Mouse (Mus musculus): Measurements from ENCODE around the gene Ptgis. TPM values are rescaled to one million over a fixed set of nuclear protein-coding genes. Genes with fewer than 3 reads are reported as not detected.

Ptgis gene
- polyA plus RNA-seq, 1 experiment from 2014 or later, result 4.2 TPM

GRCm38 (mm10) chr2:167144439-167145307 is 95.7 kb downstream of the Ptgis start:
- Histone ChIP-seq H3K9me3 (ENCODE audit: control insufficient read depth, low read length) (no peaks in the 10 kb centered on the region), H3K27me3 (replicated peaks; ENCODE audit: control insufficient read depth, insufficient read depth, low read length) (no peaks in the 10 kb centered on the region), H3K4me1 (ENCODE audit: control insufficient read depth, insufficient read depth, low read depth, low read length) (peaks cover 10% of the 10 kb centered on the region), H3K4me2 (ENCODE audit: low read length) (no peak overlapping the region), H3K9ac (ENCODE audit: low read depth, low read length) (no peak overlapping the region), H3K4me3 (ENCODE audit: low read length) (no peak overlapping the region), H3K36me3 (ENCODE audit: control insufficient read depth, insufficient read depth, low read length) (no peaks in the 10 kb centered on the region), H3K27ac (ENCODE audit: low read depth, low read length) (no peak overlapping the region)
- WGBS, result 14% methylated on average over 14 of the region's 14 CpGs
- no peak for ATAC-seq

- 54% methylated on average over 2 of the region's 2 CpGs for WGBS
- ATAC-seq, result no peak
Measured at GRCm38 (mm10) chr2:167143914-167144313, 96.5 kb downstream of the Ptgis start.

GRCm38 (mm10) chr2:167142282-167142681 is 98.1 kb downstream of the Ptgis start:
- no peak overlapping the region for H3K9ac ChIP-seq (ENCODE audit: low read depth, low read length)
- H3K27me3 ChIP-seq (replicated peaks; ENCODE audit: control insufficient read depth, insufficient read depth, low read length), result no peaks in the 10 kb centered on the region
- no peak overlapping the region for H3K4me3 ChIP-seq (ENCODE audit: low read length)
- WGBS, result 97% methylated on average over 3 of the region's 3 CpGs
- no peak for ATAC-seq
- H3K27ac ChIP-seq (ENCODE audit: low read depth, low read length), result no peak overlapping the region
- H3K4me1 ChIP-seq (ENCODE audit: control insufficient read depth, insufficient read depth, low read depth, low read length), result peaks cover 10% of the 10 kb centered on the region
- no peak overlapping the region for H3K4me2 ChIP-seq (ENCODE audit: low read length)
- H3K9me3 ChIP-seq (ENCODE audit: control insufficient read depth, low read length), result no peaks in the 10 kb centered on the region
- no peaks in the 10 kb centered on the region for H3K36me3 ChIP-seq (ENCODE audit: control insufficient read depth, insufficient read depth, low read length)

More at GRCm38 (mm10) chr2:167143914-167144313, 96.5 kb downstream of the Ptgis start:
- Histone ChIP-seq H3K27me3 (replicated peaks; ENCODE audit: control insufficient read depth, insufficient read depth, low read length) (no peaks in the 10 kb centered on the region), H3K4me1 (ENCODE audit: control insufficient read depth, insufficient read depth, low read depth, low read length) (peaks cover 10% of the 10 kb centered on the region), H3K9ac (ENCODE audit: low read depth, low read length) (no peak overlapping the region), H3K4me2 (ENCODE audit: low read length) (no peak overlapping the region), H3K36me3 (ENCODE audit: control insufficient read depth, insufficient read depth, low read length) (no peaks in the 10 kb centered on the region), H3K4me3 (ENCODE audit: low read length) (no peak overlapping the region), H3K27ac (ENCODE audit: low read depth, low read length) (no peak overlapping the region), H3K9me3 (ENCODE audit: control insufficient read depth, low read length) (no peaks in the 10 kb centered on the region)

GRCm38 (mm10) chr2:167141810-167142209 is 98.6 kb downstream of the Ptgis start:
- WGBS, result 79% methylated on average over 4 of the region's 4 CpGs
- ATAC-seq, result no peak
- H3K4me2 ChIP-seq (ENCODE audit: low read length), result no peak overlapping the region
- no peak overlapping the region for H3K27ac ChIP-seq (ENCODE audit: low read depth, low read length)
- H3K4me3 ChIP-seq (ENCODE audit: low read length), result no peak overlapping the region
- H3K27me3 ChIP-seq (replicated peaks; ENCODE audit: control insufficient read depth, insufficient read depth, low read length), result no peaks in the 10 kb centered on the region
- no peak overlapping the region for H3K9ac ChIP-seq (ENCODE audit: low read depth, low read length)
- H3K36me3 ChIP-seq (ENCODE audit: control insufficient read depth, insufficient read depth, low read length), result no peaks in the 10 kb centered on the region
- H3K4me1 ChIP-seq (ENCODE audit: control insufficient read depth, insufficient read depth, low read depth, low read length), result peaks cover 14% of the 10 kb centered on the region
- H3K9me3 ChIP-seq (ENCODE audit: control insufficient read depth, low read length), result no peaks in the 10 kb centered on the region

Other genes with a start within 250 kb of the Ptgis start
- 104 and 113 TPM in 2 replicates for gene Stau1, start 244.3 kb downstream of the Ptgis start, polyA plus RNA-seq (2015; fragmentation: Nextera tagmentation; extraction: Ambion mirVana)
- gene Ddx27, start 225.4 kb downstream of the Ptgis start, polyA plus RNA-seq (2015; fragmentation: Nextera tagmentation; extraction: Ambion mirVana), result 34.9 and 38.1 TPM in 2 replicates
- 6.8 and 7.6 TPM in 2 replicates for gene Znfx1, start 177.6 kb downstream of the Ptgis start, polyA plus RNA-seq (2015; fragmentation: Nextera tagmentation; extraction: Ambion mirVana)
- gene Kcnb1, start 50.4 kb downstream of the Ptgis start, polyA plus RNA-seq (2015; fragmentation: Nextera tagmentation; extraction: Ambion mirVana), result 3.2 TPM in 2 replicates
- gene B4galt5, start 108.6 kb upstream of the Ptgis start, polyA plus RNA-seq (2015; fragmentation: Nextera tagmentation; extraction: Ambion mirVana), result 19.7 and 22.6 TPM in 2 replicates
- gene Slc9a8, start 181.1 kb upstream of the Ptgis start, polyA plus RNA-seq (2015; fragmentation: Nextera tagmentation; extraction: Ambion mirVana), result 18.7 and 19.9 TPM in 2 replicates

Measured in hindbrain, embryonic 16.5 days (tissue).